ENCODE assay signal across 28 mouse cellular contexts in genomic region chr6:58943958-58944357, GRCm38 (mm10). TPM values are rescaled to one million over a fixed set of nuclear protein-coding genes. Genes with fewer than 3 reads are reported as not detected.
"Had no signal": no experiment of that assay in that cellular context is flagged by ENCODE, and none has a peak within 500 bp of the region (broad histone marks: within the 10 kb centered on the region; RNA-seq: fewer than 3 reads in every experiment).

No protein-coding gene starts in this region.

- H3K27ac ChIP-seq: heart, adult 2 months; heart, embryonic 10.5 days; heart, embryonic 13.5 days; heart, embryonic 15.5 days; hindbrain, embryonic 13.5 days; hindbrain, embryonic 15.5 days; hindbrain, postnatal 0 days; kidney, embryonic 15.5 days; kidney, postnatal 0 days; left cerebral cortex, adult 2 months; limb, embryonic 10.5 days; limb, embryonic 12.5 days; liver, embryonic 13.5 days had no signal

- DNase-seq: gastrocnemius, postnatal 14 days; gastrocnemius, postnatal 36 days; heart, adult 11 months; heart, adult 2 months; heart, postnatal 14 days; heart, postnatal 36 days; kidney, adult 11 months; kidney, adult 2 months; kidney, adult 9 months; kidney, postnatal 14 days; kidney, postnatal 36 days; layer of hippocampus, adult 9-11 months; layer of hippocampus, postnatal 36 days; liver; liver, embryonic 13.5 days had no signal

- ATAC-seq: hindbrain, postnatal 0 days; intestine, embryonic 16.5 days had no signal

- H3K36me3 ChIP-seq: kidney, embryonic 15.5 days; limb, embryonic 10.5 days; limb, embryonic 12.5 days; liver, embryonic 13.5 days had no signal

- H3K4me3 ChIP-seq: heart, adult 2 months; heart, embryonic 10.5 days; heart, embryonic 13.5 days; heart, embryonic 15.5 days; hindbrain, embryonic 13.5 days; hindbrain, embryonic 15.5 days; kidney, embryonic 15.5 days; left cerebral cortex, adult 2 months; limb, embryonic 10.5 days; limb, embryonic 12.5 days; liver, embryonic 13.5 days had no signal

- H3K9me3 ChIP-seq: heart, embryonic 10.5 days; heart, embryonic 13.5 days; heart, embryonic 15.5 days; hindbrain, embryonic 13.5 days; hindbrain, embryonic 15.5 days; kidney, embryonic 15.5 days; limb, embryonic 10.5 days; limb, embryonic 12.5 days; liver, embryonic 13.5 days had no signal

- H3K4me1 ChIP-seq: heart, embryonic 10.5 days; heart, embryonic 13.5 days; heart, embryonic 15.5 days; hindbrain, embryonic 13.5 days; hindbrain, embryonic 15.5 days; kidney, embryonic 15.5 days; limb, embryonic 10.5 days; limb, embryonic 12.5 days; liver, embryonic 13.5 days had no signal

- H3K27me3 ChIP-seq: heart, embryonic 13.5 days; heart, embryonic 15.5 days; hindbrain, embryonic 13.5 days; hindbrain, embryonic 15.5 days; kidney, embryonic 15.5 days; limb, embryonic 12.5 days; liver, embryonic 13.5 days had no signal

RNA-seq across cellular contexts. Expression of gene Nap1l5, which starts 37.1 kb away (rescaled TPM):
- total RNA-seq: gastrocnemius, postnatal 36 days; hematopoietic stem cell, adult 5-6 weeks had no signal
